Mouse (Mus musculus) bone marrow macrophage, adult 2 months (primary cell): ENCODE measurements at regions not wholly inside any gene's neighbourhood (a gene's known extent, or its start where the extent isn't known, plus 50 kb on each side); places are given as distances from the start of the nearest gene placed in this dataset.

ENCODE experiments used
- H3K27ac ChIP-seq: 2 replicates; pipeline ENCODE4 v1.5.1; 2012; ENCODE audit warnings: low read depth, low read length; ENCODE audit not compliant: insufficient read depth
- H3K4me1 ChIP-seq: 2 replicates; pipeline ENCODE4 v1.6.1; 2012; ENCODE audit warnings: low read length; ENCODE audit not compliant: control insufficient read depth, insufficient read depth
- H3K4me3 ChIP-seq: 2 replicates; pipeline ENCODE4 v1.5.1; 2012; ENCODE audit warnings: mild to moderate bottlenecking, low read length, moderate library complexity; ENCODE audit not compliant: insufficient read depth
- CTCF ChIP-seq: IDR thresholded peaks from 2 replicates; pipeline ENCODE4 v1.5.1; 2012; ENCODE audit warnings: low read depth, mild to moderate bottlenecking, low read length, moderate library complexity
- POLR2A ChIP-seq: IDR thresholded peaks from 2 replicates; pipeline ENCODE4 v1.6.1; 2012; ENCODE audit warnings: mild to moderate bottlenecking, low read depth, low read length, borderline replicate concordance

DNA sequence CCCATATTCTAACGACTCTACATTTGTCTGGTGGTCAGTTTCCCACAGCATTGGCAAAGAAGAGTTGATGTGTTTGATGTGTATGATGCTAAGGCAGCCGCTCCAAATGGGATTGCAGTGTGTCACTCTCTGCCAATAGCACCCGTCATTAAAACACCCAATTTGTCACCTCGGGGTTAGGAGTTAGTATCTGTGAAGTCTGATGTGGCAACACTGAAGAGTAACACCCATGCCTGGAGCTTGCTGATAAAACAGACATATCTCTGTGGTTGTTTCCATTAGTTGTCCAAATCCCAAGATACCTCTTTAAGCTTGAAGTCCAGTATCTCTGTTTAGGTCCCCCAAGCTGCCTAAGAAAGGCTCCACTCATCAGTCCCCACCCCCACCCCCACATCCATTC, 129.4 kb downstream of the Drd1 start:
- no peak overlapping the region for H3K4me3 ChIP-seq
- no peak overlapping the region for H3K27ac ChIP-seq
- no peaks in the 10 kb centered on the region for H3K4me1 ChIP-seq
- TF ChIP-seq CTCF (no peak), POLR2A (no peak)

- Histone ChIP-seq H3K27ac (no peak overlapping the region), H3K4me3 (no peak overlapping the region), H3K4me1 (no peaks in the 10 kb centered on the region)
- TF ChIP-seq CTCF (no peak), POLR2A (no peak)
Observed at GRCm38 (mm10) chr13:53924433-53924832, 131.1 kb downstream of the Drd1 start.

DNA sequence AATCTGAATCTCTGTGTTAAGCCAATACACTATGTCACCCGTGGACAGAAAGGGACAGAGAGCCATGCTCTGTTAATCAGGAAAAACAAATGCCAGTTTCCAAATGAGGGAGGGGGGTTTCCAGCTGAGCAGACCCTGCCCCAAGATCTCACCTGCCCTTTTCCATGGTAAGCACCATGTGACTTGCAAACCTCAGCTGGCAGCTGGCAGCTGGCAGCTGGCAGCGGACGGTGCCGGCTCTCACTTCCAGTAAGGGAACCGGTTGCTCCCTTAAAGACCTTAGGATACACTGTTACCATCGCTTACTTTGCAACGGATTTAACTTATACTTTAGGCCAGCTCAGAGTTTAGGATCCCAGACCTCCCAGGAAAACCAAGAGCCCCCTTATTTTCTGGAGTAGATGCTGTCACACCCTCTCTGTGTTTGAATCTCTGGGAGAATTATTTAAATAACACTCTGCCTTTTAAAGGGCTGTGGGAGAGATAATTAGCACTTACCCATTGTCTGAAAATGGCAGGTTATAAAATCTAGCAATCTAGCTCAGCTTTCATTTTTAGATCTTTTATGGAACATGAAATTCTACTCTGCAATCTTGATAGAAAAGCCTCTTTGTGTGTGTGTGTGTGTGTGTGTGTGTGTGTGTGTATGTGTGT, 131.7 kb downstream of the Drd1 start:
- Histone ChIP-seq H3K4me3 (no peak overlapping the region), H3K4me1 (no peaks in the 10 kb centered on the region), H3K27ac (no peak overlapping the region)
- TF ChIP-seq CTCF, result no peak
- no peak for TF ChIP-seq POLR2A

GRCm38 (mm10) chr13:53921796-53922195, 133.7 kb downstream of the Drd1 start:
- TF ChIP-seq CTCF, result no peak
- no peak for TF ChIP-seq POLR2A
- no peaks in the 10 kb centered on the region for H3K4me1 ChIP-seq
- H3K4me3 ChIP-seq, result no peak overlapping the region
- no peak overlapping the region for H3K27ac ChIP-seq

GRCm38 (mm10) chr13:53919851-53920381, 135.6 kb downstream of the Drd1 start:
- H3K4me3 ChIP-seq, result no peak overlapping the region
- TF ChIP-seq CTCF (no peak), POLR2A (no peak)
- no peak overlapping the region for H3K27ac ChIP-seq
- no peaks in the 10 kb centered on the region for H3K4me1 ChIP-seq

DNA sequence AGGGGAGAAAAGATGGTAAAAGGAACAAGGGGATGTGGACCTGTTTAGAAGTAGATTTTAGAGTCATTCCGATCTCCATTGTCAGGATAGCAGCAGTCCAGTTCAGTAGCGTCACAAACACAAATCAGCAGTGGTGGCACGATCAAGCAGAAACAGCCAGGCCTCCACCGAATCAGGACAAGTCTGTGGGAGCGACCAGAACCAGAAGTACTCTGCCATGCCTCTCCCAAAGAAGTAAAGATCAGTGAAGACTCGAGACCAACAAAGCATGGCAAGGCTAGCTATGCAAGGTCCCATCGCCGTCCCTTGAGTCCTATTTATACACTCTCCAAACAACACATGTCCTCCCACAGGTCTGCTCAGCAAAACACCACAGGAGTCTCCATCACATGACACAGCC, 140.0 kb downstream of the Drd1 start:
- Histone ChIP-seq H3K4me1 (no peaks in the 10 kb centered on the region), H3K4me3 (no peak overlapping the region), H3K27ac (no peak overlapping the region)
- TF ChIP-seq CTCF (no peak), POLR2A (no peak)

- Histone ChIP-seq H3K27ac (no peak overlapping the region), H3K4me1 (no peaks in the 10 kb centered on the region), H3K4me3 (no peak overlapping the region)
- TF ChIP-seq POLR2A (no peak), CTCF (no peak)
Observed at GRCm38 (mm10) chr13:53914434-53914833, 141.1 kb downstream of the Drd1 start.

- no peaks in the 10 kb centered on the region for H3K4me1 ChIP-seq
Observed at GRCm38 (mm10) chr13:53913501-53913900, 142.0 kb downstream of the Drd1 start.

DNA sequence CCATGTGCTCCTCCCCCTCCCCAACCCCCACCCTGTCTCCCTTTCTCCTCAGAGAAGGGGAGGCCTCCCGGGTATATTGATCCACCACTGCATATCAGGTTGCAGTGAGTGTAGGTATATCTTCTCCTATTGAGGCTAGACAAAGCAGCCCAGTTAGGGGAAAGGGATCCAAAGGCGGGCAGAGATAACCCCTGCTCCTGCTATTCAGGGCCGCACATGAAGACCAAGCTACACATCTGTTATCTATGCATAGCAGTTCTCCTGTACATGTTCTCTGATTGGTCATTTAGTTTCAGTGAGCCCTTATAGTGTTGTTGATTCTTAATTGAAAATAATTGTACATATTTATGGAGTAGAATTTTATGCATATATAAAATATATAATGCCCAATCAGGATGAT, 143.7 kb downstream of the Drd1 start:
- Histone ChIP-seq H3K27ac (no peak overlapping the region), H3K4me1 (no peaks in the 10 kb centered on the region), H3K4me3 (no peak overlapping the region)
- TF ChIP-seq CTCF, result no peak
- no peak for TF ChIP-seq POLR2A

More at GRCm38 (mm10) chr13:53913501-53913900, 142.0 kb downstream of the Drd1 start:
- Histone ChIP-seq H3K27ac (no peak overlapping the region), H3K4me3 (no peak overlapping the region)
- TF ChIP-seq POLR2A, result no peak
- TF ChIP-seq CTCF, result no peak

- no peak overlapping the region for H3K4me3 ChIP-seq
- TF ChIP-seq CTCF, result no peak
- TF ChIP-seq POLR2A, result no peak
- H3K27ac ChIP-seq, result no peak overlapping the region
- no peaks in the 10 kb centered on the region for H3K4me1 ChIP-seq
Observed at GRCm38 (mm10) chr13:53911261-53911660, 144.2 kb downstream of the Drd1 start.
